Mouse (Mus musculus): ENCODE data around the gene Il17re. TPM values are rescaled to one million over a fixed set of nuclear protein-coding genes. Genes with fewer than 3 reads are reported as not detected.
A peak's percentile ranks its signal among the peaks of the same experiment; 100 is the strongest.

Gene Il17re
- polyA plus RNA-seq (2015; fragmentation: Nextera tagmentation; extraction: Ambion mirVana) = 0.07 TPM in 1 of 2 replicates, not detected in the other

DNA sequence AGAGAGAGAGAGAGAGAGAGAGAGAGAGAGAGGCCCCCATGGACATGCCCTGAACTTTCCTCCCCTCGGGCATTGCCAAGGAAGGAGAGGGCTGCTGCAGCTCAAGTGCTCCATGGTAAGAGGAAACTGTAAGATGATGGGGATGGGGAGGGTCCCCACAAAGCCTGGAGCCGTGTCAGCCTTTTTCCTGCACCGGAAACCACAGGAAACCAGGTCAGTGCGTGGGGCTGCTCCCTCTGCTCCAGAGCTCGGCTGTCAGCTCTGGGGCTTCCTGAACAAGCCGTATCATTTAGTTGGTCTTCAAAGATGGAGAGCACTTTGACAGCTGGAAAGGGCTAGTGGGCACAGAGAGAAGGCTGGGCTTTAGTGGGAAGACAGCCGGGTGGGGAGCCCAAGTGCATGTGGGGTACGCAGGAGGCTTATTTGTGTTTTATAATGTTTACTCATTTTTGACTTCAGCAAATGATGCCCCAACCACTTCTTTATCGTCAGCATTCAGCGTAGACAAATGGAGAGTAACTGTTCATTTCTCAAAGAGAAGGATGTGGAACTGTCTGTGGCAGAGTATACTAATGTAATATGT, at the start of gene Il17re:
Gene Il17re, plus strand, starts transcription at position 533 of the 583 bp plus-strand sequence.
- H3K27ac ChIP-seq (ENCODE audit: low read length) = no peak within 1 kb of the TSS
- ATAC-seq = no peak
- H3K27me3 ChIP-seq (replicated peaks; ENCODE audit: control insufficient read depth, insufficient read depth, low read length) = no peaks in the 10 kb centered on the region
- H3K4me2 ChIP-seq (ENCODE audit: low read length) = no peak within 1 kb of the TSS
- H3K4me3 ChIP-seq (replicated peaks; ENCODE audit: low read length) = no peak within 1 kb of the TSS
- H3K4me1 ChIP-seq (replicated peaks; ENCODE audit: control insufficient read depth, insufficient read depth, low read length) = no peaks in the 10 kb centered on the region
- no peak within 1 kb of the TSS for H3K9ac ChIP-seq (replicated peaks; ENCODE audit: low read depth, low read length)
- 77% methylated on average over 10 of the region's 10 CpGs for WGBS
- no peaks in the 10 kb centered on the region for H3K36me3 ChIP-seq (ENCODE audit: control insufficient read depth, insufficient read depth)
- no peaks in the 10 kb centered on the region for H3K9me3 ChIP-seq (ENCODE audit: control insufficient read depth, low read length)

DNA sequence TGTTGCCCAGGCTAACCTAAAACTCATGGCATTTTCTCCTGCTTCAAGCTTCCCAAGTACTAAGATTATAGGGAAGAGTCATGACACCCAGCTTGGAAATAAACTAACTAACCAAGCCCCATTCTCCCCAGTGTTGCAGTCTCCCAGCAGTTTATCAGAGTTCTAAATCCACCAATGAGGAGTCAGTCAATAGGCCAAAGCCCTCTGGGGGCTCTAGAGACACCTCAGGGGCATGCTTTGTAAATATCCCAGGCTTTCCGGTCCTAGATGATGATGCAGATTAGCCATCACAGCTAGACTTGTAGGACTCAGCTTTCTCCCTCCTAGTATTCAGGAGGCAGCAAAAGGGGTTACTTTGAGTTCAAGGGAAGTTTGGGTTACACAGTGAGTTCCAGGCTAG, 48.3 kb upstream of the Il17re start:
- H3K27ac ChIP-seq (ENCODE audit: low read length) = no peak overlapping the region
- no peak for ATAC-seq
- H3K36me3 ChIP-seq (ENCODE audit: control insufficient read depth, insufficient read depth) = no peaks in the 10 kb centered on the region; the same call in 1 of the 2 replicates
- H3K9ac ChIP-seq (replicated peaks; ENCODE audit: low read depth, low read length) = no peak overlapping the region
- no peaks in the 10 kb centered on the region for H3K4me1 ChIP-seq (replicated peaks; ENCODE audit: control insufficient read depth, insufficient read depth, low read length)
- no peaks in the 10 kb centered on the region for H3K27me3 ChIP-seq (replicated peaks; ENCODE audit: control insufficient read depth, insufficient read depth, low read length)
- no peaks in the 10 kb centered on the region for H3K9me3 ChIP-seq (ENCODE audit: control insufficient read depth, low read length)
- WGBS = 88% methylated on average over 1 of the region's 1 CpGs
- H3K4me2 ChIP-seq (ENCODE audit: low read length) = no peak overlapping the region
- no peak overlapping the region for H3K4me3 ChIP-seq (replicated peaks; ENCODE audit: low read length)

DNA sequence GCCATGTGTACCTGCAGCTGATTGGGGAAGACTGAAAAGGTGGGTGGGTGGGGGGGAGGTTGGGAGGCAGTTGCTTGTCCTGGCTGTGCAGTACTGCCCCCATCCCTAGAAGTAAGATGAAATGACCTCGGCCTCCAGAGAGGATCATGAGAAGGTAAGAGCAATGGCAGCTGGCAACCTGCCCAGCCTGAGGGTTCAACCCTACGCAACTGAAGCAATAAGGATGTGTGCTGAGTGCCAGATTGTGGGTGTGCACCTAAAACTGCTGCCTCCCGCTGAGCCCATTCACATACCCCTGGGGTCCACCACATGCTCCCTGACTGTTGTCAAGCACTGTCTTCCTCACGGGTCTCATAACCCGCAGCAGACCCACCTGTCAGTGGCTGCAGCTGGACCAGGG, 41.9 kb upstream of the Il17re start:
- Histone ChIP-seq H3K4me1 (replicated peaks; ENCODE audit: control insufficient read depth, insufficient read depth, low read length) (peaks cover 12% of the 10 kb centered on the region), H3K4me3 (replicated peaks; ENCODE audit: low read length) (no peak overlapping the region), H3K4me2 (ENCODE audit: low read length) (no peak overlapping the region), H3K9me3 (ENCODE audit: control insufficient read depth, low read length) (no peaks in the 10 kb centered on the region), H3K36me3 (ENCODE audit: control insufficient read depth, insufficient read depth) (no peaks in the 10 kb centered on the region; the same call in 1 of the 2 replicates), H3K9ac (replicated peaks; ENCODE audit: low read depth, low read length) (no peak overlapping the region), H3K27me3 (replicated peaks; ENCODE audit: control insufficient read depth, insufficient read depth, low read length) (no peaks in the 10 kb centered on the region), H3K27ac (ENCODE audit: low read length) (no peak overlapping the region)
- no peak for ATAC-seq
- 78% methylated on average over 5 of the region's 5 CpGs for WGBS

DNA sequence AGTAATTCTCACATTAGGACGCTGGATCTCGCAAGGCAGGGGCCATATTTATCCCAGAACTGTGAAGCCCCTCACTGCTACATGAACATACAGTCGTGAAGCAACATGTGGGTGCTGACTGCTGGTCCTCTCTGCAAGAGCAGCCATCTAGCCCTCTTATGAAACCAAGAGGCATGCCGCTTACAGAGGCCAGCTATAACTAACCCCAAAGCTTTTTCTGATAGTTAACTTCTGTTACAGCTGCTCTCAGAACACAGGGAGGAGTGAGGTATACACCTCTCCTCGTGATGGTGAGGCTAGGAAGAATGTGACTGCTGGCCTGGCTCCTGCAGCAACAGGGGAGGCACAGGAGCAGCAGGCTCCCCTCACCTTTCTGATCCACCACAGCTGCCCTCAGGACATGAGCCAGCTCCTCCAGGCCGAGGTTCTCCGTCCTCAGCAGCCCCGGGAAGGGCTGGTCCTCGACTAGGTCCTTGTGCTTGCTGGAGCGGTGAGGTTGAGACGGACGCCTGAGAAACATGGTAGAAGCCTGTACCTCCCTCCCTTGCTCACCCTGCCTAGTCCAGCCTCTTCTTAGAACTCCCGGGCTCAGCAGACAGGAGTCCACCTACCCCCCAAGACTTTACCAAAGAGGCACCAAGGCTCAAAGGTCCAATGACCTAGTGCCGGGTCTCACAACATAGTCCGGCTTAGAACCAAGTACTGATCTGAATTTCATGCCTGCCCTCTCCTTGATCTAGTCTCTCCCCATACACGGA, 39.7 kb upstream of the Il17re start:
- H3K4me3 ChIP-seq (replicated peaks; ENCODE audit: low read length) = peak overlapping the region; percentile 74
- H3K27me3 ChIP-seq (replicated peaks; ENCODE audit: control insufficient read depth, insufficient read depth, low read length) = no peaks in the 10 kb centered on the region
- no peaks in the 10 kb centered on the region for H3K9me3 ChIP-seq (ENCODE audit: control insufficient read depth, low read length)
- peak; percentile 62 for ATAC-seq
- H3K36me3 ChIP-seq (ENCODE audit: control insufficient read depth, insufficient read depth) = no peaks in the 10 kb centered on the region; the same call in 1 of the 2 replicates
- 0 out of 2 replicates have a peak overlapping the region, but pooled peaks have one; percentile 6 for H3K27ac ChIP-seq (ENCODE audit: low read length)
- H3K9ac ChIP-seq (replicated peaks; ENCODE audit: low read depth, low read length) = peak overlapping the region; percentile 75
- peak overlapping the region; percentile 88 for H3K4me2 ChIP-seq (ENCODE audit: low read length)
- H3K4me1 ChIP-seq (replicated peaks; ENCODE audit: control insufficient read depth, insufficient read depth, low read length) = peaks cover 12% of the 10 kb centered on the region
- 14% methylated on average over 16 of the region's 16 CpGs for WGBS

DNA sequence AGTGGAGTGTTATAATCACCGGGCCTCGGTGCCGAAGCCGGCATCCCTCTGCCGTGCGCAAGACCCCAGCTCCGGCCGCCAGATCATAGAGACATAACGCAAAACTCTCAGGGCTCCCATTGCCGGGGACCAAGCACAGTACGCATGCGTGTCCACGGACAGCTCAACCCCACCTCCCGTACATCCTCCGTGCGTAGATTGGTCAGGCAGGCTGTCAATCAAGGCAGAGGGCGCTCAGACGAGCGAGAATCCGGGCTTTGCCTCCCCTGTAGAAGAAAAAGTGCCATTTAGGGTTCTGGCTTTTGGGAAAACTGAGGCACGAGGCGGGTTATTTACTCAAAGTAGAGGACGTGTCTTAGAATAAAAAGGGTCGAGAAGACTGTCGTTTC, 39.1 kb upstream of the Il17re start, which contains the start of gene Rpusd3:
Gene Rpusd3, minus strand, starts transcription at position 142 of the 389 bp plus-strand sequence.
- ATAC-seq = peak; percentile 100
- Histone ChIP-seq H3K27me3 (replicated peaks; ENCODE audit: control insufficient read depth, insufficient read depth, low read length) (no peaks in the 10 kb centered on the region), H3K4me2 (ENCODE audit: low read length) (peak within 1 kb of the TSS; percentile 88), H3K9ac (replicated peaks; ENCODE audit: low read depth, low read length) (peak within 1 kb of the TSS; percentile 75), H3K4me3 (replicated peaks; ENCODE audit: low read length) (peak within 1 kb of the TSS; percentile 74), H3K36me3 (ENCODE audit: control insufficient read depth, insufficient read depth) (no peaks in the 10 kb centered on the region; the same call in 1 of the 2 replicates), H3K27ac (ENCODE audit: low read length) (0 out of 2 replicates have a peak within 1 kb of the TSS, but pooled peaks have one; percentile 6), H3K9me3 (ENCODE audit: control insufficient read depth, low read length) (no peaks in the 10 kb centered on the region), H3K4me1 (replicated peaks; ENCODE audit: control insufficient read depth, insufficient read depth, low read length) (peaks cover 12% of the 10 kb centered on the region)
- WGBS = under 1% methylated on average over 25 of the region's 25 CpGs

DNA sequence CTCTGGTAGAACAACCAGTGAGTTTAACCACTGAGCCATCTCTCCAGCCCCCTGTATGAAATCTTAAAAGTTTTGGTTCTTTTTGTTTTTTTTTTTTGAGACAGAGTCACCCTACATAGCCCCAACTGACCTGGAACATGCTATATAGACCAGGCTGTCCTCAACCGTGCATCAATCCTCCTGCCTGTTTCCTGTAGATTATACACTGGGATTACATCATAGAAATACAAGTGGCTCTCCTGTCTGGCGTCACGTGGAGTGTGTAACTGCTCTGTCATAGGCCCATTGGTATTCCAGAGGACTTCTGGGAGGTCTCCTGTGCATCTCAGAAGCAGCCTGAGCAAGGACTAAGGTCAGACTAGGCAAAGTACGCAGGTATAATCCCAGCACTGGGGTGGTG, 35.3 kb upstream of the Il17re start:
- peaks cover 11% of the 10 kb centered on the region for H3K4me1 ChIP-seq (replicated peaks; ENCODE audit: control insufficient read depth, insufficient read depth, low read length)
- H3K9ac ChIP-seq (replicated peaks; ENCODE audit: low read depth, low read length) = no peak overlapping the region
- H3K4me2 ChIP-seq (ENCODE audit: low read length) = no peak overlapping the region
- H3K4me3 ChIP-seq (replicated peaks; ENCODE audit: low read length) = no peak overlapping the region
- H3K9me3 ChIP-seq (ENCODE audit: control insufficient read depth, low read length) = no peaks in the 10 kb centered on the region
- no peak for ATAC-seq
- 78% methylated on average over 4 of the region's 4 CpGs for WGBS
- no peaks in the 10 kb centered on the region for H3K36me3 ChIP-seq (ENCODE audit: control insufficient read depth, insufficient read depth)
- H3K27me3 ChIP-seq (replicated peaks; ENCODE audit: control insufficient read depth, insufficient read depth, low read length) = no peaks in the 10 kb centered on the region
- no peak overlapping the region for H3K27ac ChIP-seq (ENCODE audit: low read length)

DNA sequence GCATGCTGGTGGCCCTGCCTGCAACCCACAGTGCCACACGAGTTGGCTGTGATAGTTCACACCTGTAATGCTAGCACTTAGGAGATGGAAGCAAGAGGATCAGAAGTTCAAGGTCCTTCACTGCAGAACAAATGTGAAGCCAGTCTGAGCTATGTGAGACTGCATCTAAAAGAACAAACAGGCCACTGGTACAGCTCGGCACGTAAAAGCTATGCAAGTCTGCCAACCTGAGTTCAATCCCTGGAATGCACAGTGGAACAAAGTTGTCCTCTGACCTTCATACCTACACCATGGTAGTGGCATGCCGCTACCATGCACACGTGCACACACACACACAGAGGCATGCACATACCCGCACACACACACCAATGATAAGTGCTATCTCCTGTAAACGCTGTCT, 34.1 kb upstream of the Il17re start:
- no peak overlapping the region for H3K4me3 ChIP-seq (replicated peaks; ENCODE audit: low read length)
- H3K4me2 ChIP-seq (ENCODE audit: low read length) = no peak overlapping the region
- WGBS = 89% methylated on average over 7 of the region's 7 CpGs
- H3K9ac ChIP-seq (replicated peaks; ENCODE audit: low read depth, low read length) = no peak overlapping the region
- H3K27me3 ChIP-seq (replicated peaks; ENCODE audit: control insufficient read depth, insufficient read depth, low read length) = no peaks in the 10 kb centered on the region
- H3K27ac ChIP-seq (ENCODE audit: low read length) = no peak overlapping the region
- H3K36me3 ChIP-seq (ENCODE audit: control insufficient read depth, insufficient read depth) = no peaks in the 10 kb centered on the region
- H3K9me3 ChIP-seq (ENCODE audit: control insufficient read depth, low read length) = no peaks in the 10 kb centered on the region
- no peak for ATAC-seq
- H3K4me1 ChIP-seq (replicated peaks; ENCODE audit: control insufficient read depth, insufficient read depth, low read length) = peaks cover 3% of the 10 kb centered on the region; the same call in 1 of the 2 replicates

DNA sequence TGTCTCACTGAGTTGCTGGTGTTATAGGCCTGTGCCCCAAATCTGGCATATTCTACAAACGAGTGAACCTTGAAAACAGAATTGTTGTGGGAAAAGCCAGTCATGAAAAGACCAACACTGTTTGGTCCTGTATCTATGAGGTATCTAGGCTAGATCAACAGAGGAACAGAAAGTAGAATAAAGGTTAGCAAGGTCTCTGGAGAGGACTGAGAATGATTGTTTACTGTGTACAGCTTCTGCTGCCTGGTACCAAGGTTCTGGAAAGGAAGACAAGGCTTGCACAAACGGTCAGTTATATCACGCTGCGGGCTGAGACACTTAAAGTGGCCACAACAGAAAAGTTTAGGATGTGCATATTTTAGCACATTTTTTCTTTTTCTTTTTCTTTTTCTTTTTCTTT, 31.6 kb upstream of the Il17re start:
- 85% methylated on average over 4 of the region's 4 CpGs for WGBS
- Histone ChIP-seq H3K4me1 (replicated peaks; ENCODE audit: control insufficient read depth, insufficient read depth, low read length) (no peaks in the 10 kb centered on the region), H3K4me3 (replicated peaks; ENCODE audit: low read length) (no peak overlapping the region), H3K27me3 (replicated peaks; ENCODE audit: control insufficient read depth, insufficient read depth, low read length) (no peaks in the 10 kb centered on the region), H3K9ac (replicated peaks; ENCODE audit: low read depth, low read length) (no peak overlapping the region), H3K9me3 (ENCODE audit: control insufficient read depth, low read length) (no peaks in the 10 kb centered on the region), H3K36me3 (ENCODE audit: control insufficient read depth, insufficient read depth) (no peaks in the 10 kb centered on the region), H3K4me2 (ENCODE audit: low read length) (no peak overlapping the region), H3K27ac (ENCODE audit: low read length) (no peak overlapping the region)
- no peak for ATAC-seq

DNA sequence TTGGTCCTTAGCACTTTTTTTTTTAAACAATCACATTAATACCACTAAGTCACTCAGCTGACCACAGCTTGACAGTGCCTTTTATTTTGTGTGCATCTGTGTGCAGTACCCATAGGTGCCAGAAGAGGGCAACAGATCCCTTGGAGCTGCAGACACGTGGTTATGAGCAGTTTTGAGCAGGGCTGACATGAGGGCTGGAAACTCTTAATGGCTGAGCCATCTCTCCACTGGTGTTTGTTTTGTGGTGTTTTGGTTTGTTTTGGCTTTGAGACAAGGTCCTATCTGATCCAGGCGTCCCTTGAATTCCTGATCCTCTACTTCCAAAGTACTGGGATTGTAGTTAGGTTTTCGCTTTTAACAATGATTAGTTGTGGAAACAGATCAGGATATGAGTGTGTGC, 30.9 kb upstream of the Il17re start:
- no peak overlapping the region for H3K27ac ChIP-seq (ENCODE audit: low read length)
- no peaks in the 10 kb centered on the region for H3K4me1 ChIP-seq (replicated peaks; ENCODE audit: control insufficient read depth, insufficient read depth, low read length)
- ATAC-seq = no peak
- H3K36me3 ChIP-seq (ENCODE audit: control insufficient read depth, insufficient read depth) = no peaks in the 10 kb centered on the region
- H3K4me2 ChIP-seq (ENCODE audit: low read length) = no peak overlapping the region
- no peak overlapping the region for H3K4me3 ChIP-seq (replicated peaks; ENCODE audit: low read length)
- no peaks in the 10 kb centered on the region for H3K9me3 ChIP-seq (ENCODE audit: control insufficient read depth, low read length)
- no peak overlapping the region for H3K9ac ChIP-seq (replicated peaks; ENCODE audit: low read depth, low read length)
- H3K27me3 ChIP-seq (replicated peaks; ENCODE audit: control insufficient read depth, insufficient read depth, low read length) = no peaks in the 10 kb centered on the region
- WGBS = 64% methylated on average over 3 of the region's 3 CpGs
